Mouse (Mus musculus) forelimb bud, embryonic 11.5 days (tissue): Measurements from ENCODE around the gene Nmnat2.

Source experiments
- DNase-seq: peaks from one replicate; pipeline ENCODE4 v3.0.0-alpha.2; 2012; ENCODE audit warnings: low read depth, low spot score

Gene Nmnat2

DNA sequence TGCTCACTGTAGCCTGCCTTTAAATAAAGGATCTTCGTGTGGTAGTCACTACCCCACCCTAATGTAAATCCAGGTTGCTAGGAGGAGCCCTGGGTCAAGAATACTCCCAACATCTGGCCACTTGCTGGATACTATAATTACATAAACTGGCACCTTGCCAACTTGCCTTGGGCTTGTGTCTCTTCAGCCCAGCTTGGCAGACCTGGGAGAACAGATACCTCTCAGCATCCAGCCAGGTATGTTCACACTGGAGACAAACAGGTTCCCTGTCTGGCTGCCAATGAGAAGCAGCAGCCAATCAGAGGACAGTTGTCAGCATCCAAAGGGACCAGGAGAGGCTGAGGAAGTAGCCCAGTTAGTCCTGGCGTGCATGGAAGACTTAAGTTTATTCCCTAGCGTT is 64.8 kb downstream of the Nmnat2 start:
- DNase-seq, result no peak

DNA sequence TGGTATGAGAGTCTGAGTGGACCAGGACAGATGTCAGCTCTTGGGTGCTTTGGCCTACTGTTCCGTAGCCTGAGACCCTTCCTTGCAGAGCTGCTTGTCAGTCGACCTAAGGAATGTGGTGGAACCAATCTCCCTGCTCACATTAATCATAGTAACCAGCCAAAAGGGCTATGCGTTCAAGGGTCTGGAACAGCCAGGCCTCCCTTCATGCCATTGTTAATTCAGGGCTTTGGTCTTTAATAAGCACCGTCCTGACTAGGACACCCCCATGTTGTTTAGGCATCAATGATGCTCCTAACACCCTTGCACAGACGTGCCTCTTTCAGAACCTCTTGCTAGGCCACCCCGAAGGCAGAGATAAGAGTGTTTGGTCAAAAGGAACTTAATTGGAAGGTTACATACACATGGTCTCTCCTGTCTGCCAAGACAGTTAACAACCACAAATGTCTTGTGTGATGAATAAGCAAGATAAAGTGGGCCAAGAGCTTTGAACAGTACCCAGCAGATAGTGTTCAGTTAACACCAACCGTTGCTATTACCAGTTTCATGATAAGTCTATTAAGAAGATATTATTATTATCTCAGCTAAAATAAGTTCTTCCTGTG is 66.3 kb downstream of the Nmnat2 start:
- DNase-seq, result no peak

DNA sequence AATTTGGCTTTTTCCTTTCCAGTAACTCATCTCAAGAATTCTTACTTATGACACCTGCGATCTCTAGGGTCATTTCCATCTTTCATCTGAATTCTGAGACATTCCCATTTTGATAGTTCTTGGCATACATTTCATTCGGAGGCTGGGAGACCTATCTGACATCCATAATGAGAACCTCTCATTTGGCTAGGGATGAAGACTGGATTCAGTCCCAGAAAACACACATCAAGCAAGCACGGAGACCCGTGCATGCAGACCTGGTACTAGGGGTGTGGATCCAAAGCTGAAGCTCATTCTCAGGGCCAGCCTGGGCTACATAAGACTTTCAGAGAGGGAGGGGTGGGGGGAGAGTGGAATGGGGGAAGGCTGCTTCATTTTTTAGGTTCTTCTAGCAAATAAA is 68.2 kb downstream of the Nmnat2 start:
- DNase-seq, result no peak

DNA sequence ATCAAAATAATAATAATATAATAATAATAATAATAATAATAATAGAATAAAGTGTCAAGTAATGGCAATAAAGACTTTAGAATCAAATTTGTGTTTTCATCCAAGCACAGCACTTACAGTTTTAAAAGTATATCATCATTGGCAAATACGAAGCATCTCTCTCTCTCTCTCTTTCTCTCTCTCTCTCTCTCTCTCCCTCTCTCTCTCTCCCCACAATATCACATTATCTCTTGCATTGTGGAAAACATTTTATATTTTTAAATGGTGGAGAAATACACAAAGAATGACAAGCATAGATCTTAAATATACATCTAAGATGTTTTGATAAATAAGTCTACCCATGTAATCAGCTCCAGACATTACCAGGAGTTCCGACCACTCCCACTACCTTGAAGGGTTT is 69.1 kb downstream of the Nmnat2 start:
- DNase-seq, result no peak

- no peak for DNase-seq
Measured at GRCm38 (mm10) chr1:153024453-153024852, 69.7 kb downstream of the Nmnat2 start.

GRCm38 (mm10) chr1:153031345-153031744 is 76.6 kb downstream of the Nmnat2 start:
- DNase-seq, result no peak

GRCm38 (mm10) chr1:153031954-153032353 is 77.2 kb downstream of the Nmnat2 start:
- no peak for DNase-seq

DNA sequence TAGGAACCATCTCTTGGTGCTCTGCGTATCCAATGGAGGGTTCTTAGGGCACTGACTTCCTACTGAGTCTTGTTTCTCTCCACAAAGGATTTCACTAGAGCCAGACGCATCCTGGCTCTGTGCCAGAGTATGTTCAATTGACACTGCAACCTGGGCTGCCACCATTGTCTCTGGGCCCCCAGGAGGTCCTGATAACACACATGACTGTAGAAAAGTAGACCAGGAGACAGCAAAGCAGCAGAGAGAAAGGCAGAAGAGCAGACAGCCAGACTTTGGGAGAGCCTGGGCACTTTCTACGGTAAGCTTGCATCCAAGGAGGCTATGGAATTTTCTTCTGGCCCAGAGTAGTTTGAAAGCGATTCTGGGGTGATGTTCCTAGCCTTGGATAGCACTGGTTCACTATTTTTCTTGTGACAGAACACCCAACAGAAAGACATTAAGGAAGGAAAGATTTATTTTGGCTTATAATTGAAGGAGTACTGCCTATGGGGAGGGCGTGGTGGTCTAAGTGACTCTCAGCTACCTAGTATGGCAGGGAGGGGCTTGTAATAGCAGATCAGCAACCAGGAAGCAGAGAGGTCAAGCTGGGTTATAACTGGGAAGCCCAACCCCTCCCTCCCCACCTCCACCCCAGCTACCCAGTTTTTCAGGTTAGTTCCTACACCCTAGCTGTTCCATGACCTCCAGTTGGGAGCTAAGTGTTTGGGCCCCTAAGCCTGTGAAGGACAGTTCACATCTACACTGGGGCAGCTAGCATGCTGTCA is 78.5 kb downstream of the Nmnat2 start:
- DNase-seq, result no peak

DNA sequence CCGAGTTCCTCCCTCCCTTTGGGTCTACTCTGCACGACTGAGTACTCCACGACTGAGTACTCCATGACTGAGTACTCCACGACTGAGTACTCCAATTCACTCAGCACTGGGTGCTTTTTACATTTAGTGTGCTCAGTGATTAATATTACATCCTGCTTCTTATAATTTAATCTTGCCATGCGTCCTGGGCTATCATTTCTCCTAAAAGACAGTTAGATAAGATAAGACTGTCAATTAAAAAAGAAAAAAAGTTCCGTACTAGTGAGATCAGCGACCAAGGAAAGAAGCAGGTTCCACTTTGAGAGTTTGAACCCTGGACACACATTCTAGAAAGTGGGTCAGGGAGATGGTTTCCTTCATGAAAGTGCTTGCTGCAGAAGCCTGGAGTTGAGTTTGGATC is 79.3 kb downstream of the Nmnat2 start:
- DNase-seq, result no peak

- DNase-seq, result peak; percentile 50
Measured at GRCm38 (mm10) chr1:153035328-153035944, 80.6 kb downstream of the Nmnat2 start.

GRCm38 (mm10) chr1:153037353-153038345 is 82.9 kb downstream of the Nmnat2 start:
- DNase-seq, result no peak

DNA sequence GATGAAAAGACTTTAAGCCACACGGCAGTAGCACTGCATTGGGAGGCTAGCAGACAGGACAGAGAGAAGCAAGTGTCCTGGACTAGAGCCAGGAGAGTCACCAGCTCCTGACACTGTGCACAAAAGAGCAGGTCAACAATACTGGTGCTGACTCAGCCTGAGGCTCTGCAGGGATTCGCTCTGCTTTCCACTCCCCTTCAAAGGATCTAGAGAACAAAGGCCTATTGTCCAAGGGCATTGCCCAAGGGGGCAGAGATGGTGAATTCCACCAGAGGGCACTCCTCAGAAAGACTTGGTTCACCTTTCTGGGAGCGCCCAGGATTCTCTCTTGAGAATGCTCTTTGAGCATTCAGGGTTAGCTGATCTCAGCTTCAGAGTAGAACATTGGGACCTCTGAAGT is 85.3 kb downstream of the Nmnat2 start:
- DNase-seq, result no peak

GRCm38 (mm10) chr1:153041046-153041445 is 86.3 kb downstream of the Nmnat2 start:
- no peak for DNase-seq

DNA sequence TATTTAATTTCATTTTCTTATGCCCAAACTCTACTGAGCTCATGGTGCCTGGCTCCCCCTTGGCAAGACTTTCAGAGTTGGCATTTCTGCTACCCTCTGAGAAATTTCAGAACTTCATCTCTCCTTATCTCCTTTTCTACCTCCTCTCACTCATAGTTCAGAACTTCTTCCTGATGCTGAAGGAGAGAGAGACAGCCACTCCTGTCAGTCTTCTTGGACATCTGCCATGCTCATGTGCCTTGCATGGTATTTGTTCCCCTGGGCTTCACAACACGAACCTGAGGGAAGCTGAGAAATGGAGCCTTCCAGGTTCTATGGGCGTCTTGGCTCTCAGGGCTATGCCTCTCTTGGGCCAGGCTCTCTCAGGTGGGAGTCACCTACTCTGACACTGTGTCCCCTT is 87.5 kb downstream of the Nmnat2 start:
- no peak for DNase-seq

- no peak for DNase-seq
Measured at GRCm38 (mm10) chr1:153043332-153043731, 88.5 kb downstream of the Nmnat2 start.

- no peak for DNase-seq
Measured at GRCm38 (mm10) chr1:153045368-153045767, 90.6 kb downstream of the Nmnat2 start.

DNA sequence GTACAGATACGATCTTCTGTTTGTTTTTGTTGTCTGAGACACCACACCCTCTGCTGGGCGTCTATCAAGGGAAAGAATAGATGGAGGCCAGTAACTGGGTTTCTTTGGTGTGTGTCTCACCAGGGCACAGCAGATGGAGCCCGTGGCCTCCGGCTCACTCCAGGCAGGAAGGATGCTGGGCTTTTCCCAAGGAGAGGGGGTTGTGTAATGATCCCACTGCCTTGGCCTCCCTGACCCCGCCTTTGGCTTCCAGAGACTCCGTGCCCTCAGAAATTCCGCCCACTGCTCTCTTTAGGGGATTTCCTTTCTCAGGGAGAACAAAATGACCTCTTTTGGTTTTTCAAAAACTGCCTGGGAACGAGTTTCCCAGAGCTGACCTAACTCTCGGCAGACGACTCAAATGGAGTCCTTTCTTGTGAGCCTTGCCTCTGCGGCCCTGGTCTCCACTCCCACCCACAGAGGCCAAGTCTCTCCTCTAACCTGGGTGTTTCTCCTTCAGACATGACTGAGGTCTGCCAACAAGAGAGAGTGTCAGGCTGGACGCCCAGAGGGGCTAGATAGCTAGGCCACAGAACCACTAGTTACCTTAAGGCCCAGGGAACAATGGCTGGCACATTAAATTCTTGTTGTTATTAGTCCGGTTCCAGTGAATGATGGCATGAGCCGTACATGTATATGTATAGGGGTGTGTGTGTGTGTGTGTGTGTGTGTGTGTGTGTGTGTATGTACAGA is 93.5 kb downstream of the Nmnat2 start:
- DNase-seq, result no peak

DNA sequence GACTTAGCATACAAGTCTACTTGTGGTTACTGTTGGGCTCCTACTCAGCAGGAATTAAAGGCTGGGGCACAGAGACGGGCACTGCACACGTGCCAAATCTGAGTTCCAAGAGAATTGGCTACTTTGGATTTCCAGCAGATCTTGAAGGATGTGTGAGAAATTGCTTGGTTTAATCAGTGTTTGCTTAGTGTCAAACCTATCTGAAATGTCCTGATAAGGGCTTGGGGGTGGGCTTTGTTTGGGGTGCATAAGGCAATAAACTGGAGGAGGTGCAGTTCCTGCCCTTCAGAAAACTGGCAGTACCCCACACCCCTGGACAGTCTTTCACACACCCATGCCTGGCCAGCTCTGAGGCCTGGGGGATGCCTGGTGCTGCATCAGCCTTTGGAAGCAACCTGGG is 94.7 kb downstream of the Nmnat2 start:
- DNase-seq, result no peak

GRCm38 (mm10) chr1:153051474-153051873 is 96.7 kb downstream of the Nmnat2 start:
- DNase-seq, result no peak

- no peak for DNase-seq
Measured at GRCm38 (mm10) chr1:153053619-153054018, 98.8 kb downstream of the Nmnat2 start.
